Mouse (Mus musculus) forebrain, embryonic 13.5 days (tissue): Measurements from ENCODE around the gene Hdac9. TPM values are rescaled to one million over a fixed set of nuclear protein-coding genes. Genes with fewer than 3 reads are reported as not detected.

Experiments
- ATAC-seq: fragments of 200-750 bp; cut with Nextera tagmentation; 2 replicates; pipeline ENCODE4 v1.8.0; 2017
- H3K27ac ChIP-seq: fragments of 300-500 bp; sonication (generic); 2 replicates; pipeline ENCODE4 v1.5.1; 2015; ENCODE audit warnings: inconsistent platforms, mild to moderate bottlenecking, moderate library complexity
- H3K27me3 ChIP-seq: fragments of 300-500 bp; sonication (generic); 2 replicates; pipeline ENCODE4 v1.6.1; 2015; ENCODE audit warnings: mild to moderate bottlenecking, inconsistent platforms
- H3K36me3 ChIP-seq: fragments of 300-500 bp; sonication (generic); 2 replicates; pipeline ENCODE4 v1.6.1; 2015; ENCODE audit warnings: mild to moderate bottlenecking, inconsistent platforms; ENCODE audit not compliant: poor library complexity, severe bottlenecking
- H3K4me1 ChIP-seq: fragments of 300-500 bp; sonication (generic); 2 replicates; pipeline ENCODE4 v1.6.1; 2015; ENCODE audit warnings: inconsistent platforms
- H3K4me2 ChIP-seq: fragments of 300-500 bp; sonication (generic); 2 replicates; pipeline ENCODE4 v1.6.1; 2015; ENCODE audit warnings: inconsistent platforms, mild to moderate bottlenecking, moderate library complexity
- H3K4me3 ChIP-seq: fragments of 300-500 bp; sonication (generic); 2 replicates; pipeline ENCODE4 v1.5.1; 2015; ENCODE audit warnings: mild to moderate bottlenecking, inconsistent platforms
- H3K9ac ChIP-seq: fragments of 300-500 bp; sonication (generic); 2 replicates; pipeline ENCODE4 v1.6.1; 2015; ENCODE audit warnings: mild to moderate bottlenecking, inconsistent platforms
- H3K9me3 ChIP-seq: fragments of 300-500 bp; sonication (generic); replicated peaks from 2 replicates; pipeline ENCODE4 v1.6.1; 2016; ENCODE audit warnings: inconsistent platforms
- WGBS: fragments of 180-500 bp; shearing (Covaris S2); methylation state at CpG from one replicate; pipeline ENCODE4 v1.1.7; 2015; 5-methylcytosine and 5-hydroxymethylcytosine counted together
- polyA plus RNA-seq: library from polyadenylated mRNA; unstranded; fragments of >200 nt; fragmentation: Nextera tagmentation; extraction: Ambion mirVana; gene quantifications from 2 replicates; pipeline ENCODE4 v1.2.1, GENCODE M21; 2015

Gene Hdac9
- polyA plus RNA-seq, 1 experiment from 2014 or later: 10.5 TPM

DNA sequence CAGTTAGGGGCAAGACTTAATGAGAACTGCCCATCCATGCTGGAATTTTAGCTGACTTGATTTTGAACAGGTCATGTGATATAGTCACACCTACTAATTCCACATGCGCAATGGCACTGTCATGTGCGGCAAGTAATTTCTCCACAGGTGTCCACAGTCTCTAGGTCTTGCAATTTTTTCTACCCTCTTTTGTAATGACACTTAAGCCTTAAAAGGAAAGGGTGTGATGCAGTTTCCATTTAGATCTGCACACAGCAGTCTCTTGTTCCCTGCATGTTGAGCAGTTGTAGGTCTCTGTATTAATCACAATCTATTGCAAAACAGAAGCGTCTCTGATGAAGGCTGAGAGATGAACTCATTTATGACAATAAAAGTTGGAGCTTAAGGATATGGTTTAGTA is 234.2 kb downstream of the Hdac9 start:
- Histone ChIP-seq H3K4me3 (no peak overlapping the region), H3K4me1 (peaks cover 9% of the 10 kb centered on the region; the same call in 1 of the 2 replicates), H3K9me3 (no peaks in the 10 kb centered on the region), H3K36me3 (no peaks in the 10 kb centered on the region), H3K4me2 (no peak overlapping the region), H3K27ac (no peak overlapping the region), H3K9ac (no peak overlapping the region), H3K27me3 (no peaks in the 10 kb centered on the region)
- ATAC-seq: no peak
- 85% methylated on average over 3 of the region's 3 CpGs for WGBS

DNA sequence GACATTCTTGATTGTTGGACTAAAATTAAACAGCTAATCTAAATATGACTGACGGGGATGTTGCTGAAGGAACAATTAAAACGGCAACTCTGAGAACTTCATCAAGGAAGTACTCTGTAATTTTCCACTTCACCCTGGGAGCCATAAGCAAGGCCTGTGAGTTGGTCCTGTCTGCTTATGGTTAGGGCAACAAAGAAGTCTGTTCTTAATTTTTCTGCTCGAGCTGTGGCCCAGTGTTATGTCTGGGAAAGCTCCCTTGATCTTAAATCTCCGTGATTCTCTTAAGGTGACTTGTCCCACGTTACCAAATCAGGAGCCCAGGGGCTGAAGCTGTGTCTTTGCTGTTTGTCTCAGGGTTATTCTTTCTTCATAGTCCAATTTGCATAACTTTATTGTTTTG is 236.3 kb downstream of the Hdac9 start:
- no peak overlapping the region for H3K9ac ChIP-seq
- H3K36me3 ChIP-seq: no peaks in the 10 kb centered on the region
- H3K27ac ChIP-seq: no peak overlapping the region
- no peak overlapping the region for H3K4me3 ChIP-seq
- WGBS: 40% methylated on average over 5 of the region's 5 CpGs
- H3K9me3 ChIP-seq: no peaks in the 10 kb centered on the region
- H3K27me3 ChIP-seq: no peaks in the 10 kb centered on the region
- ATAC-seq: no peak
- peaks cover 9% of the 10 kb centered on the region; the same call in 1 of the 2 replicates for H3K4me1 ChIP-seq
- no peak overlapping the region for H3K4me2 ChIP-seq

DNA sequence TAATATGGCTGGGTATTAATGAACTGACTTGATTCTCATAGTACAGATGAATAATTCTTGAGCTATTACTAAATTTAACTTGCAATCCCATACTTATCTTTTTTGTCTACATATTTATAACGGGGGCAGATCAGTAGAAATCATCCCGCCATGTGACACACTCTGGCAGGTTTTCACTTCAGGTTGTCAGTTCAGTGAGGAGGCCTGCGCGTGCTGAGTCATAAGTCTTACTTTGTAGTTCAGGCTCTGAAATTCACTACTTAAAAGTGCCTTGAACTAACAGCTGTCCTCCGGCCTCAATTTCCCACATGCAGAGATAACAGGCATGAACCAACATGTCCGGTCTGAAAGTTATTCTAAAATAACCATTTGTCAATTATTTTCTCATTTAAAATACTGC is 239.8 kb downstream of the Hdac9 start:
- H3K4me2 ChIP-seq: no peak overlapping the region
- H3K4me1 ChIP-seq: peaks cover 5% of the 10 kb centered on the region; the same call in 1 of the 2 replicates
- no peaks in the 10 kb centered on the region for H3K27me3 ChIP-seq
- ATAC-seq: no peak
- no peaks in the 10 kb centered on the region for H3K9me3 ChIP-seq
- no peak overlapping the region for H3K27ac ChIP-seq
- H3K4me3 ChIP-seq: no peak overlapping the region
- 85% methylated on average over 6 of the region's 6 CpGs for WGBS
- H3K36me3 ChIP-seq: no peaks in the 10 kb centered on the region
- H3K9ac ChIP-seq: no peak overlapping the region

DNA sequence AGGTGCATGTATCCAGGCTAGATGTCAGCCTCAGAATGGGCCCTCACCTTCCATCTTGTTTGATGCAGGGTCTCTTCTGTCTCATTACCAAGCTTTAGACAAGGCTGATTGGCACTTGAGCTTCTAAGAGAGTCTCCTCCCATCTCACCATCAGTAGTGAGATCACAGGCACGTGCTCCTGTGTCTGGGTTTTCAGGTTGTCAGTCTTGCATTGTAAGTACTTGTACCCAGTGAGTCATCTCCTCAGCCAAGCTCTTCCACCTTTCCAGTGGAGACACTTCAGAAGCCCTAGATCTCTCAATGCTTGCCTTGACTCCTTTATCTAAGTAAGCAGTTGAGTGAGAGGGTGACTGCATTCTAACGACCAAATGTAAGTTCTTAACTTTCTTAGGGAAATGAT is 242.7 kb downstream of the Hdac9 start:
- no peak overlapping the region for H3K9ac ChIP-seq
- H3K36me3 ChIP-seq: no peaks in the 10 kb centered on the region
- H3K4me3 ChIP-seq: no peak overlapping the region
- H3K27me3 ChIP-seq: no peaks in the 10 kb centered on the region
- H3K4me2 ChIP-seq: no peak overlapping the region
- H3K27ac ChIP-seq: no peak overlapping the region
- H3K4me1 ChIP-seq: no peaks in the 10 kb centered on the region
- no peaks in the 10 kb centered on the region for H3K9me3 ChIP-seq
- 59% methylated on average over 2 of the region's 2 CpGs for WGBS
- no peak for ATAC-seq

DNA sequence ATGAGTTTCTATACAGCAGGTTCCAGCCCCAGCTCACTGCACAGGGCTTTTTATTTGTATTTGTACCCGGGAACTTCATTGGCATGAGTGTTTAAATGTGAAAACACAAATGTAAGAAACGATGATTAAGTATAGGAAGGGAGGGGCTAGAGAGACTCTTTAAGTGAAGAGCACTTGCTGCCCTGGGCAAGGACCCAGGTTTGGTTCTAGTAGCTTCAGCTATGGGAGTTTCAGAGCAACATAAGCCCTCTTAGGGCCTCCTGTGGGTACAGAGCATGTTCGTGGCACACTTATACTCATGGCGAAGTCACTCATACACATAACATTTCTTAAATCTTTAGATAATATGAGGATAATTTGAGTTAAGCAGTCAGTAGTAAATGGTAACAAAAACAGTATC is 243.4 kb downstream of the Hdac9 start:
- H3K27ac ChIP-seq: no peak overlapping the region
- WGBS: 88% methylated on average over 4 of the region's 4 CpGs
- no peaks in the 10 kb centered on the region for H3K9me3 ChIP-seq
- no peak overlapping the region for H3K4me2 ChIP-seq
- H3K4me3 ChIP-seq: no peak overlapping the region
- no peak for ATAC-seq
- no peaks in the 10 kb centered on the region for H3K4me1 ChIP-seq
- no peaks in the 10 kb centered on the region for H3K27me3 ChIP-seq
- no peak overlapping the region for H3K9ac ChIP-seq
- no peaks in the 10 kb centered on the region for H3K36me3 ChIP-seq

DNA sequence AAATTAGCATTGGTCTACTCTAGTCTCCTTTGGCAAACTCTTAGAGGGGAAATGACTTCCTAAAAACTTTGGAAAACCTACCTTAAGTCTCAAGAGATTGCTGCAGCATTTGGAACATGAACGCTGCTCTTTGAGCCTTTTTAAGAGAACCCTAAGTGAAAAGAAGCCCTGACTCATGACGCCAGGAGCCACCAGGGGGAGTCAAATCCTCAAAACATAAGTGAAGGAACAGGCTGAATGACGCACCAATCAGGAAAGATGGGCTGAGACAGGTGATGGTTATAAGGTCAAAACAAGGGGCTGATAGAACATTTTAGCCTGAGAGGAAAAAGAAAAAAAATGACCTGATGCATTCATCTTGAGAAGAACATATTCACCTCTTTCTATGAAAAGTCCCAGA is 252.1 kb downstream of the Hdac9 start:
- Histone ChIP-seq H3K27ac (no peak overlapping the region), H3K27me3 (no peaks in the 10 kb centered on the region), H3K9me3 (no peaks in the 10 kb centered on the region), H3K4me3 (no peak overlapping the region), H3K9ac (no peak overlapping the region), H3K4me2 (no peak overlapping the region), H3K36me3 (no peaks in the 10 kb centered on the region), H3K4me1 (no peaks in the 10 kb centered on the region)
- WGBS: 5% methylated on average over 3 of the region's 3 CpGs
- peak; percentile 80; the same call in 1 of the 2 replicates for ATAC-seq

DNA sequence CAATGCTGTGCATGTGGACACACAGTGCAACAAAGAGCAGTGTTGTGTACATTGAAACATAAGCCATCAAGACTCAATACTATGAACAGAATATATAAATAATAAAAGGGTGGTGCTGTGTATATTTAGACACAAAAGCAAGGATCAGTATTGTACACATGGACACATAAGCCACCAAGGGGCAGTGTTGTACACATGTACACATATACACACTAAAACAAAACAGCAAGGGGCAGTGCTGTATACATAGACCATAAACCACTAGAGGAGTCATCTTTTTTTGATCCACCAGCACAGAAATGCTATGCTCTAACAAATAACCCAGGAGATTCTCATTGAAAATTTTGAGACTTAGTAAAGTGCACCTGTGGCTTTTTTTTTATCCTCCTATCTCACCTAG is 255.5 kb downstream of the Hdac9 start:
- no peak overlapping the region for H3K4me3 ChIP-seq
- no peaks in the 10 kb centered on the region for H3K36me3 ChIP-seq
- no peaks in the 10 kb centered on the region for H3K9me3 ChIP-seq
- peak; percentile 46; the same call in 1 of the 2 replicates for ATAC-seq
- no peak overlapping the region for H3K4me2 ChIP-seq
- H3K27ac ChIP-seq: no peak overlapping the region
- no peaks in the 10 kb centered on the region for H3K27me3 ChIP-seq
- H3K9ac ChIP-seq: no peak overlapping the region
- peaks cover 5% of the 10 kb centered on the region; the same call in 1 of the 2 replicates for H3K4me1 ChIP-seq

DNA sequence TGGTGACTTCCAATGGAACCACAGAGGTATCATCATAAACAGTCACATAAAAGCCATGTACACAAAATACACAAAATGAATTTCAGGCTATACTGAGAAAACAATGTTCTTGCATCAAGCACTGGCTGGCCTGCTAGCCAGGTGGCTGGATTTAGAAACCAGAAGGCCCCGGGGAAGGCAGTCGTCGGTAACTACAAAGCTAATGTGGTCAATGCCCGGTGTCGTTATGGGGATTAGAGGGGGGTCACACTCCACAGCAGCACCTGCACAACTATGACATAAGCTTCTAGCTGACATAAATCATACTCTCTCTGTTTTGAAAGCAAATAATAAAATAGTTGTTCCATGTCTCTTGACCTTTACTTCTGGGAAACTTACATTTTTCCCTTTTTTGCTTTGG is 256.9 kb downstream of the Hdac9 start:
- H3K27ac ChIP-seq: no peak overlapping the region
- no peaks in the 10 kb centered on the region for H3K9me3 ChIP-seq
- peaks cover 5% of the 10 kb centered on the region; the same call in 1 of the 2 replicates for H3K4me1 ChIP-seq
- H3K4me2 ChIP-seq: no peak overlapping the region
- H3K27me3 ChIP-seq: no peaks in the 10 kb centered on the region
- no peak overlapping the region for H3K4me3 ChIP-seq
- no peak for ATAC-seq
- WGBS: 22% methylated on average over 5 of the region's 5 CpGs
- H3K36me3 ChIP-seq: no peaks in the 10 kb centered on the region
- no peak overlapping the region for H3K9ac ChIP-seq

DNA sequence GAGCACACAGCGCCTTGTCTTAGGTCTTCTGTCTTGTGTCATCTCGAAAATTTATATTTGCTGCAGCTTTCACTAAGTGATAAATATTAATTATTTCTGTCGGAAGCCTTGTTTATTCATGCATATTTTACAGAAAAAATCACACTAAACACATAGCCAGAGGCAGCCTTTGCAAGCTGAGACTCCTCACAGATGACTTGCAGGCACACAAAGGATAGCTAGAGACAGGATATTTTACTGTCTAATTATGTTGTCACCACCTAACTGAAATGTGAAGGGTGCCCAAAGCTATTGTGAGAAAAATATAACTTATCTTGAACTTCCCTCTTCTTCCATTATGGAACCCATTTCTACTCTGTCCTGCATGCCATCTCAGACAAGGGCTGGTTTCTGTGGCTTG is 258.3 kb downstream of the Hdac9 start:
- no peaks in the 10 kb centered on the region for H3K36me3 ChIP-seq
- WGBS: 69% methylated on average over 3 of the region's 3 CpGs
- H3K27me3 ChIP-seq: no peaks in the 10 kb centered on the region
- H3K9me3 ChIP-seq: no peaks in the 10 kb centered on the region
- H3K4me1 ChIP-seq: peaks cover 5% of the 10 kb centered on the region; the same call in 1 of the 2 replicates
- H3K4me3 ChIP-seq: no peak overlapping the region
- peak; percentile 57 for ATAC-seq
- no peak overlapping the region for H3K27ac ChIP-seq
- no peak overlapping the region for H3K4me2 ChIP-seq
- H3K9ac ChIP-seq: no peak overlapping the region

DNA sequence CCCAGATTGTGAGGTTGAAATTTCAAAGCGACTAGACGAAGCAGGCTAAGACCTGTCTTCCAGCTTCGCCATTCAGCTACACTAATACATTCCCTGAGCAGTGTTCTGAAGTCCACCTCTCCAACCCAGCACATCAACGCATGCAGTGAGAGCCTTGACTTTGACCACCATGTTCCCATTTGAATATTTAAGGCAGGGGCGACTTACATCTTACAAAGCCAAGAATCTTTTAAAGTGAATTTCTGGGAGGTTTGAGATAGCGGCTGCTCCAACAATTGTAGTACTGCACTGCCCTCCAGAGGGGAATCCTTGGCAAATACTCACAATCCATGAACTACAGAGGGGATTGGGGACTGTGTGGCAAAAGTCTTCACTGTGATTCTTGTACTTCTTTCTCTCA is 258.8 kb downstream of the Hdac9 start:
- no peaks in the 10 kb centered on the region for H3K9me3 ChIP-seq
- 31% methylated on average over 6 of the region's 6 CpGs for WGBS
- H3K4me1 ChIP-seq: peaks cover 5% of the 10 kb centered on the region; the same call in 1 of the 2 replicates
- no peaks in the 10 kb centered on the region for H3K27me3 ChIP-seq
- no peak overlapping the region for H3K27ac ChIP-seq
- peak; percentile 88 for ATAC-seq
- no peaks in the 10 kb centered on the region for H3K36me3 ChIP-seq
- no peak overlapping the region for H3K4me3 ChIP-seq
- H3K4me2 ChIP-seq: peak overlapping the region; percentile 39; the same call in 1 of the 2 replicates
- no peak overlapping the region for H3K9ac ChIP-seq

DNA sequence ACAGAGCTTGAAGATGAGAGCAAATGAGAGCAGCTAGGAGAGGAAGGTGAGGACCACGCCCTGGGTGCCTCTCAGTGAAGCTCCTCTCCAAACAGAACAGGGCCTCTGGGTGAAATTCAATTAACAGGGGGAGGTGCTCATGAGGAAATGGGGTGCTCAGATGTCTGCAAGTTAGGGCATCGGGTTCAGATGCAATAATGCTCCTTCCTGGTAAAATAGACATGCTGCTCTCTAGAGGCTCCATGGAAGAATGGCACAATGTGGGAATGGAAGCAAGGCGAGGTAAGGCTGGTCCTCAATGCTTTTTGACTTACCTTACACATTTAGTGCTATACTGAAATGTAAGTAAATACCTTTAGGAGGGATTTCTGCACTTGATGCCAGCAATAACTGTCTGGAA is 263.3 kb downstream of the Hdac9 start:
- H3K27ac ChIP-seq: no peak overlapping the region
- WGBS: 26% methylated on average over 3 of the region's 3 CpGs
- no peak overlapping the region for H3K9ac ChIP-seq
- H3K4me3 ChIP-seq: no peak overlapping the region
- H3K9me3 ChIP-seq: no peaks in the 10 kb centered on the region
- peaks cover 5% of the 10 kb centered on the region; the same call in 1 of the 2 replicates for H3K4me1 ChIP-seq
- no peak for ATAC-seq
- no peaks in the 10 kb centered on the region for H3K36me3 ChIP-seq
- H3K4me2 ChIP-seq: no peak overlapping the region
- H3K27me3 ChIP-seq: no peaks in the 10 kb centered on the region

DNA sequence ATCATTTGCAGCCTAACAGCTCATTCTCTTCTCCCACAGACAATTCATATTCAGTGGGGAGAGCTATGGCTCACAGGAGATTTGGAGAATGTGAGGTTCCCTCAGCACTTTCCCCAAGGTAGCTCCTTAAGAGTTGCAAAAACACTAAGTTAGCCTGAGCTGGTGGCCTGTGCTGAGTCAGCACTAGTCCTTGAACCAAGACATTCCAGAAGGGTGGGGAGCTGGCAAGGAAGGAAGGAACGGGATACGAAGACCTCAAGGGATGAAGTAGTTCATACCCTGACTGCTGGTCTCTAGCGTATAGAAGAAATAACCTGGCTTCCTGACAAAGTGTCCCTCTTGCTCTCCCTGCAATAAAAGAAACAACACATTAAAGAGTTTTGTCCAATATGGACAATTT is 268.1 kb downstream of the Hdac9 start:
- no peak overlapping the region for H3K4me2 ChIP-seq
- no peak overlapping the region for H3K4me3 ChIP-seq
- H3K9ac ChIP-seq: no peak overlapping the region
- H3K9me3 ChIP-seq: no peaks in the 10 kb centered on the region
- H3K4me1 ChIP-seq: no peaks in the 10 kb centered on the region
- H3K27ac ChIP-seq: no peak overlapping the region
- ATAC-seq: no peak
- no peaks in the 10 kb centered on the region for H3K27me3 ChIP-seq
- WGBS: 81% methylated on average over 3 of the region's 3 CpGs
- H3K36me3 ChIP-seq: no peaks in the 10 kb centered on the region

DNA sequence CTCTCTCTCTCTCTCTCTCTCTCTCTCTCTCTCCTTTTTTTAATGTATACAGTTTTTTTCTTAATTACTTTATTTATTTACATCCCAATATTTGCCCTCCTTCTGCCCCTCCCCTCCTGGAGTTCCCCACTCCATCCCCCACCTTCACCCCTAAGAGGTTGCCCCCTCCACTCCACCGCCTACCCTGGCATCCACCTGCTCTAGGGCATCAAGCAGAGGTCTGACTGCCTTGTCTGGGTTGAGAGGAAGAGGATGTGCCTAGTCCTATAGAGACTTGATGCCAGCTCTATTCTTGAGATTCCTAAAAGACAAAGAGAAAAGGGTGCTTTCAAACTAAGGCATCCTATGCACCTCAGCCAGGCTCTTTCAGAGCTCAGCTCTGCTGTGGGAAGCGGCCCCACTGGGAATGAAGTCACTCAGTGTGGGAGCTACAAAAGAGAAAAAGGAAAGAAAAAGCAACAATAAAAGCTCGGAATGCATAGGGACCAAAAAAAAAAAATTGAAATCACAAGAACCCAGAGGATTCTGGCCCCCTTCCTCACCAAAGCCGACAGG is 275.1 kb downstream of the Hdac9 start:
- Histone ChIP-seq H3K27me3 (no peaks in the 10 kb centered on the region), H3K4me3 (no peak overlapping the region), H3K36me3 (no peaks in the 10 kb centered on the region), H3K9ac (no peak overlapping the region), H3K9me3 (no peaks in the 10 kb centered on the region), H3K4me1 (peaks cover 6% of the 10 kb centered on the region; the same call in 1 of the 2 replicates), H3K27ac (no peak overlapping the region), H3K4me2 (no peak overlapping the region)
- ATAC-seq: peak; percentile 68; the same call in 1 of the 2 replicates
- 32% methylated on average over 4 of the region's 4 CpGs for WGBS
